Comparison of ENCODE assay signal across 10 mouse cellular contexts in genomic region chr11:105285720-105286119, GRCm38 (mm10). TPM values are rescaled to one million over a fixed set of nuclear protein-coding genes. Genes with fewer than 3 reads are reported as not detected.
DNase-seq lines count a peak whose midpoint lies in the region; ATAC-seq and TF ChIP-seq lines count a peak whose summit lies in the region.
"Had no signal": no experiment of that assay in that cellular context is flagged by ENCODE, and none has a peak within 500 bp of the region (broad histone marks: within the 10 kb centered on the region; RNA-seq: fewer than 3 reads in every experiment).

No protein-coding gene starts in this region.

- DNase-seq in cerebellum, postnatal 10 days = peak; percentile 18 to 25
- DNase-seq in cerebellum, adult 11 months = no peak
- DNase-seq in liver, embryonic 13.5 days = no peak
- DNase-seq in heart, postnatal 0 days (ENCODE audit: low spot score) = no peak
- peak; percentile 42 for DNase-seq in lung, postnatal 36 days
- DNase-seq: cerebellum, adult 8-10 months; midbrain, embryonic 14.5 days had no signal

- ATAC-seq in liver, embryonic 13.5 days (ENCODE audit: low read depth) = peak; percentile 38; the same call in 1 of the 2 replicates
- ATAC-seq in liver, embryonic 12.5 days = no peak
- 0 out of 2 replicates have a peak, but pooled peaks have one; percentile 5 for ATAC-seq in heart, postnatal 0 days (ENCODE audit: insufficient read depth, low read depth)
- ATAC-seq in erythroblast, adult 5-6 weeks (replicated peaks; ENCODE audit: low FRiP score, poor library complexity, severe bottlenecking) = no peak
- no peak for ATAC-seq in forebrain, embryonic 16.5 days

- TF ChIP-seq CTCF in heart, postnatal 0 days (IDR thresholded peaks at IDR 0.05; ENCODE audit: low read depth) = no peak

- peaks cover 17% of the 10 kb centered on the region for H3K27me3 ChIP-seq in liver, embryonic 13.5 days
- peaks cover 14% of the 10 kb centered on the region for H3K27me3 ChIP-seq in liver, embryonic 12.5 days (replicated peaks)
- no peaks in the 10 kb centered on the region for H3K27me3 ChIP-seq in heart, postnatal 0 days (ENCODE audit: control insufficient read depth, insufficient read depth, low read length)
- no peaks in the 10 kb centered on the region for H3K27me3 ChIP-seq in forebrain, embryonic 16.5 days (replicated peaks; ENCODE audit: control insufficient read depth, insufficient read depth, low read length)

- 89% methylated on average over 3 of the region's 3 CpGs for WGBS in liver, embryonic 13.5 days (ENCODE audit: insufficient replicate concordance)
- WGBS in liver, embryonic 12.5 days (ENCODE audit: insufficient replicate concordance) = 86% methylated on average over 3 of the region's 3 CpGs
- WGBS in heart, postnatal 0 days = 48% methylated on average over 3 of the region's 3 CpGs
- 55% methylated on average over 3 of the region's 3 CpGs for WGBS in forebrain, embryonic 16.5 days

- no peak for TF ChIP-seq EP300 in heart, postnatal 0 days (IDR thresholded peaks at IDR 0.05; ENCODE audit: low read depth)

- H3K27ac ChIP-seq in liver, embryonic 13.5 days = no peak overlapping the region
- H3K27ac ChIP-seq in liver, embryonic 12.5 days = no peak overlapping the region
- H3K27ac ChIP-seq in heart, postnatal 0 days (ENCODE audit: low read depth) = no peak overlapping the region; the same call in 1 of the 2 replicates
- H3K27ac ChIP-seq in forebrain, embryonic 16.5 days (ENCODE audit: low read length) = no peak overlapping the region

- H3K4me2 ChIP-seq in liver, embryonic 13.5 days = no peak overlapping the region
- no peak overlapping the region for H3K4me2 ChIP-seq in liver, embryonic 12.5 days
- no peak overlapping the region for H3K4me2 ChIP-seq in heart, postnatal 0 days (ENCODE audit: low read depth, low read length)
- H3K4me2 ChIP-seq in forebrain, embryonic 16.5 days (ENCODE audit: low read length) = no peak overlapping the region

- 0 out of 2 replicates have a peak, but pooled peaks cover 3% of the 10 kb centered on the region for H3K4me1 ChIP-seq in liver, embryonic 13.5 days (replicated peaks)
- H3K4me1 ChIP-seq in liver, embryonic 12.5 days = no peaks in the 10 kb centered on the region
- peaks cover 17% of the 10 kb centered on the region for H3K4me1 ChIP-seq in heart, postnatal 0 days (ENCODE audit: control insufficient read depth, insufficient read depth)
- H3K4me1 ChIP-seq in forebrain, embryonic 16.5 days (replicated peaks; ENCODE audit: control insufficient read depth, insufficient read depth, low read length) = no peaks in the 10 kb centered on the region

- no peaks in the 10 kb centered on the region for H3K9me3 ChIP-seq in liver, embryonic 13.5 days (replicated peaks)
- H3K9me3 ChIP-seq in liver, embryonic 12.5 days (replicated peaks) = no peaks in the 10 kb centered on the region
- no peaks in the 10 kb centered on the region for H3K9me3 ChIP-seq in heart, postnatal 0 days (replicated peaks; ENCODE audit: control insufficient read depth, low read length)
- H3K9me3 ChIP-seq in forebrain, embryonic 16.5 days (ENCODE audit: control insufficient read depth, low read length) = no peaks in the 10 kb centered on the region

- H3K9ac ChIP-seq in liver, embryonic 13.5 days = no peak overlapping the region
- no peak overlapping the region for H3K9ac ChIP-seq in liver, embryonic 12.5 days
- no peak overlapping the region for H3K9ac ChIP-seq in heart, postnatal 0 days (replicated peaks; ENCODE audit: low read depth, low read length)
- no peak overlapping the region for H3K9ac ChIP-seq in forebrain, embryonic 16.5 days (replicated peaks; ENCODE audit: low read depth, low read length)

- H3K36me3 ChIP-seq in liver, embryonic 13.5 days = peaks cover 61% of the 10 kb centered on the region
- peaks cover 69% of the 10 kb centered on the region for H3K36me3 ChIP-seq in liver, embryonic 12.5 days
- peaks cover 34% of the 10 kb centered on the region for H3K36me3 ChIP-seq in heart, postnatal 0 days (replicated peaks; ENCODE audit: control insufficient read depth, insufficient read depth, low read length)
- H3K36me3 ChIP-seq in forebrain, embryonic 16.5 days (ENCODE audit: control insufficient read depth, insufficient read depth) = 0 out of 2 replicates have a peak, but pooled peaks cover 5% of the 10 kb centered on the region

- no peak overlapping the region for H3K4me3 ChIP-seq in liver, embryonic 13.5 days (replicated peaks)
- H3K4me3 ChIP-seq in liver, embryonic 12.5 days = no peak overlapping the region
- no peak overlapping the region for H3K4me3 ChIP-seq in heart, postnatal 0 days (ENCODE audit: low read depth, low read length)
- no peak overlapping the region for H3K4me3 ChIP-seq in forebrain, embryonic 16.5 days (replicated peaks; ENCODE audit: low read length)

RNA-seq across cellular contexts. Expression of gene Mrc2, which starts 6.7 kb away (rescaled TPM):
- polyA plus RNA-seq in liver, embryonic 13.5 days (2015; fragmentation: Nextera tagmentation; extraction: Ambion mirVana) = 0.98 and 1.1 TPM in 2 replicates
- polyA plus RNA-seq in liver, embryonic 12.5 days (2016; fragmentation: Nextera tagmentation; extraction: Ambion mirVana) = 2.8 and 3.2 TPM in 2 replicates
- total RNA-seq in heart, postnatal 0 days (2014; rRNA removed; ENCODE audit: low replicate concordance) = 22.6 and 32.2 TPM in 2 replicates
- polyA plus RNA-seq in heart, postnatal 0 days (2015; fragmentation: Nextera tagmentation; extraction: Ambion mirVana) = 3.0 and 3.1 TPM in 2 replicates
- total RNA-seq in erythroblast, adult 5-6 weeks (2015; ENCODE audit: low replicate concordance) = 0.63 TPM in 1 of 2 replicates, not detected in the other
- not detected in 2 replicates for total RNA-seq in erythroblast, adult 5-6 weeks (2017; ENCODE audit: low replicate concordance)
- polyA plus RNA-seq in forebrain, embryonic 16.5 days (2015; fragmentation: Nextera tagmentation; extraction: Ambion mirVana) = 3.6 and 5.1 TPM in 2 replicates

Comparison
In these comparisons a context has a peak if more than half of its experiments do, and no peak if none do; other contexts are left out.
1. DNase-seq: peak in cerebellum, postnatal 10 days (2 of 2) and lung, postnatal 36 days (single experiment); none in cerebellum, adult 11 months (single experiment), liver, embryonic 13.5 days (single experiment) and heart, postnatal 0 days (single experiment).
2. ATAC-seq: peak in liver, embryonic 13.5 days (single experiment) and heart, postnatal 0 days (single experiment); none in liver, embryonic 12.5 days (single experiment), erythroblast, adult 5-6 weeks (single experiment) and forebrain, embryonic 16.5 days (single experiment).